Mouse (Mus musculus): ENCODE results near the gene Col8a2. TPM values are rescaled to one million over a fixed set of nuclear protein-coding genes. Genes with fewer than 3 reads are reported as not detected.
A peak's percentile ranks its signal among the peaks of the same experiment; 100 is the strongest.

The Col8a2 gene
- polyA plus RNA-seq, 1 experiment from 2014 or later, result 15.7 TPM

DNA sequence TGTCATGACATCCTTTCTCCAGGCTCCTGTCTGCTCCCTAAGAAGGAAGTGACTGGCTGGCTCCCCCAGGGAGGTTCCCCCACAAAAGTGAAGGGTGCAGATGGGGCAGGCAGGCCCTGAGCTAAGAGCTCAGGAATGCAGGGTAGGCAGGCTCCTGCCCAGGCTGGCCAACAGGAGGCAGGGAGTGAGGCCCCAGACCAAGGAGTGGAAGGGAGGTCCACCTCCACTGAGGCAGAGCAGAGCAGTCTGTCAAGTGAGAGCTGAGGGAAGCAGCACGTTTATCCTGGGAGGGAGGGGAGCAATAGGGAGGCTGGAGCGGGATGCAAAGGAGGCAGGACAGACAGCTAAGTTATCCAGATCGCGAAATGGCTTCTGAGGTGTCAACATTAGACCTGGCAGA lies 35.9 kb upstream of the Col8a2 start:
- H3K9me3 ChIP-seq (replicated peaks; ENCODE audit: control insufficient read depth, low read length), result no peaks in the 10 kb centered on the region
- no peak overlapping the region for H3K4me2 ChIP-seq (ENCODE audit: low read depth, low read length)
- no peaks in the 10 kb centered on the region; the same call in 1 of the 2 replicates for H3K36me3 ChIP-seq (replicated peaks; ENCODE audit: control insufficient read depth, insufficient read depth, low read depth, low read length)
- H3K4me3 ChIP-seq (ENCODE audit: low read depth, low read length), result no peak overlapping the region
- H3K27me3 ChIP-seq (ENCODE audit: control insufficient read depth, insufficient read depth, low read length), result no peaks in the 10 kb centered on the region
- no peak overlapping the region for H3K27ac ChIP-seq (replicated peaks; ENCODE audit: low read depth, low read length)
- 59% methylated on average over 4 of the region's 4 CpGs for WGBS
- peaks cover 20% of the 10 kb centered on the region for H3K4me1 ChIP-seq (ENCODE audit: control insufficient read depth, insufficient read depth, low read length)
- ATAC-seq (replicated peaks; ENCODE audit: insufficient number of reproducible peaks, low FRiP score, low TSS enrichment, low read depth), result no peak
- no peak overlapping the region for H3K9ac ChIP-seq (replicated peaks; ENCODE audit: low read length)
- no peak for DNase-seq (ENCODE audit: low spot score)

DNA sequence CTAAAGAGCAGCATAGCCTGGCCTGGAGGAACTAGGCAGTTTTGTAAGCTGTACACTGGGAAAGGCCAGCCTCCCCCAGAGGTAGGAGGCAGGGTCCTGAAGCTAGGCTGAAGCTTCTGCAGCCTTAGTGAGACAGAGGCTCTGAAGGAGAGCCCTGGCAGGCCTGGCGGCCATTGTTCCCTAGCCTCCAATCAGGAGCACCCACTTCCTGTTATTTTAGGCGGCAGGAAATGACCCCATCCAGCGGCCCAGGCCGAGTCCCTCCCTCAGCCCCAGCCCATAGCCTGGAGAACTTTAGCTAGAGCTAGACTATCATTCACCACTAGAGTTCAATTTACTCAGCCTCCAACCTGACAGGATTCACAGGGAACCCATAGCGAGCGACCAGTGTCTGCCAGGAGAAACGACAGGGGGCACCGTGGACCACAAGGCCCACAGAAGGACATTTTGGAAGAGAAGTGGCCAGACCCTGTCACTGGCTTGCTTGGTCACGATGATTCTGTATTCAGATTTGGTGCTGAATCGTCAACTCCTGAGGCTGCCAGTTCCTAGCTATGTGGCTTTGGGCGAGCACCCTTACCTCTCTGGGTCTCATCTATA lies 34.8 kb upstream of the Col8a2 start:
- Histone ChIP-seq H3K4me3 (ENCODE audit: low read depth, low read length) (no peak overlapping the region), H3K9ac (replicated peaks; ENCODE audit: low read length) (no peak overlapping the region; the same call in 1 of the 2 replicates), H3K27ac (replicated peaks; ENCODE audit: low read depth, low read length) (no peak overlapping the region), H3K27me3 (ENCODE audit: control insufficient read depth, insufficient read depth, low read length) (no peaks in the 10 kb centered on the region), H3K4me2 (ENCODE audit: low read depth, low read length) (no peak overlapping the region; the same call in 1 of the 2 replicates), H3K9me3 (replicated peaks; ENCODE audit: control insufficient read depth, low read length) (no peaks in the 10 kb centered on the region), H3K4me1 (ENCODE audit: control insufficient read depth, insufficient read depth, low read length) (peaks cover 20% of the 10 kb centered on the region), H3K36me3 (replicated peaks; ENCODE audit: control insufficient read depth, insufficient read depth, low read depth, low read length) (no peaks in the 10 kb centered on the region)
- DNase-seq (ENCODE audit: low spot score), result peak; percentile 51
- WGBS, result 53% methylated on average over 11 of the region's 11 CpGs
- no peak for ATAC-seq (replicated peaks; ENCODE audit: insufficient number of reproducible peaks, low FRiP score, low TSS enrichment, low read depth)

DNA sequence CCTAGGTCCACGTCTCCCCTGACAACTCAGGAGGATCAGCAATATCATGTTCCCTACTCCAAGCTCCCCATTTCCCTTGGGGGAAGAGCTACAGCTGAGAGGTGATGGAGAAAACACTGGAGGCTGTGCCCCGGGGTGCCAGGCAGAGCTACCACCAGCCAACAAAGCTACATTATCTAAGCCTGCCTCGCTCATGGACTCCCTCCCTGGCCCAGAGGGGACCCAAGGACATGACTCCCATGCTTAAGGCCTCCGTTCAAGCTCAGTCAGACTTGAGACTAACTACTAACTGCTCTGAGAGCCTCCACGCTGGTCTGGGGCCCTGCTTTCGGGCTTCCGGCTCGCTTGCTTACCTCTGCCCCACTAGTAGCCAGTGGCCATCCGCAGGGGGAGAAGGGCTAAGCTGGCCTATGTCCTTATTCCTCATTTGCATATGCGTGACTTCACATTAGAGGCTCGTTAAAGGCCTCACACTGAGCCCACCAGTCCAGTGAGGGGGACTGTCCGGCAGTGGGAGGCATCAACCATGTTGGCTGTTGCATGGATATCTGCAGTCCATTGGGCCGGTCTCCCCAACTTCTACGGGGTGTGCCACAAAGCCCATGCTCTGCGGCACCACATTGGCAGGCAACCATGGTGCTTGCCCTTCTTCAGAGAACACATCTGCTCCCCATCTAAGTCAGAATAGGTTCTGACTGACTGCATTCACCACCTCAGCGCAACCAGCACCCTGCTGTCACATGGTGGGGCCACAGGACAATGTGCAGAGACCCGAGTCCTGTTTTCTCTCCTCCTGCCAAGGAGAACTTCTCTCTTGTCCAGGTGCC lies 34.0 kb upstream of the Col8a2 start:
- ATAC-seq (replicated peaks; ENCODE audit: insufficient number of reproducible peaks, low FRiP score, low TSS enrichment, low read depth) (no peak), DNase-seq (ENCODE audit: low spot score) (no peak)
- peaks cover 25% of the 10 kb centered on the region for H3K4me1 ChIP-seq (ENCODE audit: control insufficient read depth, insufficient read depth, low read length)
- H3K4me2 ChIP-seq (ENCODE audit: low read depth, low read length), result no peak overlapping the region
- 73% methylated on average over 17 of the region's 17 CpGs for WGBS
- no peak overlapping the region for H3K27ac ChIP-seq (replicated peaks; ENCODE audit: low read depth, low read length)
- no peaks in the 10 kb centered on the region for H3K9me3 ChIP-seq (replicated peaks; ENCODE audit: control insufficient read depth, low read length)
- no peaks in the 10 kb centered on the region for H3K36me3 ChIP-seq (replicated peaks; ENCODE audit: control insufficient read depth, insufficient read depth, low read depth, low read length)
- peak overlapping the region; percentile 23 for H3K9ac ChIP-seq (replicated peaks; ENCODE audit: low read length)
- no peak overlapping the region for H3K4me3 ChIP-seq (ENCODE audit: low read depth, low read length)
- H3K27me3 ChIP-seq (ENCODE audit: control insufficient read depth, insufficient read depth, low read length), result no peaks in the 10 kb centered on the region

DNA sequence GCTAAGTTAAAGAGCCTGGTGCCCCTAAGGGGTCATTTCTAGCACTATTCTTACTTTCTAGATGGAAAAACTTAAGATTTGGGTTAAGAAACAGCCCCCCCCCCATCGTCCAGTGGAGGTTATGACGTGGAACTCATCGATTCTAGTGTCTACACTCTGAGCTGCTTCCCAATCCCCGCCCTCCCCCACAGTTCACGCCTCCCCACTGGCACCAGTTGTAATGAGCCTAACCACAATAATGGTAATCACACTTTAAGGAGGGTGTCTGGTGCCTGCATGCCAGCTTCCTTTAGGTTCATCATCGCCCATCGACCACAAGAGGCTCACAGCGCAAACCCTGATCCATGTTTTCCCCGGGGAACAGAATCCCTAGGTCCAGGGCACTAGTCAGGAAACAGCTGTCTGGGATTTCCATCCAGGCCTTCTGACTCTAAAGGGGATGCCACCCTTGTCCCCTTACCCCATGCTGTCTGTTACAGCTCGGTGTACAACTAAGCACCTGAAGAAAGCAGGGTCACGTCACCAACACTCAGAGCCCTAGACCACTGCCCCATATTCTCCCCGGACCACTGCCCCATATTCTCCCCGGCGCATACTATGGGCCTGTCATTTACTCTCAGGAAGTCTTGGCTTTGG lies 32.8 kb upstream of the Col8a2 start:
- H3K9ac ChIP-seq (replicated peaks; ENCODE audit: low read length), result no peak overlapping the region; the same call in none of the 2 replicates

DNA sequence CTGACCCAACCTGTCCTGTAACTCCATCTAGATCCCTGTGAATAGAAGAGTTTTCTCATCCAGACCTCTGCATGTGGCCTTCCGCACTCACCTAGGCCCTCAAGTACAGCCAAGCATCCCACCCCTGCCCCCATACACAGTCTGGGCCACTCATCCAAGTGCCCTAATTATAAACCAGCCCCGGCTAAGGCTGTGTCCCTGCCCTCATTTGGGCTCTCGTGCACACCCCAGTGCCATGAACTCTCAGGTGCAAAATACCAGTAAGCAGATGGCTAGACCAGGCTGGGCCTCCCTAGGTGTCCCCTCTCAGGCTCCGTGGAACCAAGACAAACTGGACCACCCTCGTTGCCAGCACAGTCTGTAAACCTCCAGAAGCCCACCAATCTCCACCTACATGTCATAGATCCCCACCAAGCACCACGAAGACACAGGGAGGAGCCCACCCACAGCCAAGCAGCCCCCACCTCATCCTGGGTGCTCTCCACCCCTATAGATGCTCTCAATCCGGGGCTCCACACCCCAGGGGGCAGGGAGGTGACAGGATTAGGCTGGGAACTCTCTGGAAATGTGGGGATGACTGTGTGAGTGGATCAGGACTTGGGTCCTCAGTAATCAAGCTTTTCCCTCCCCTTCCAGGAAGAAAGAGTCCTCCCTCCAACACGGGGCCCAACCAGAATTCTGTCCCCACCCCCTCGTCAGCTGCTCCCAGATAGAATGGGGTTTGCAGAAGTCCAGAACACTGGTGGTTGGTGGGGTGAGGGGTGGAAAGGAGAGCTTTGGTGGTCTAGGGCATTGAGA lies 32.1 kb upstream of the Col8a2 start:
- peak; percentile 47 for DNase-seq (ENCODE audit: low spot score)
- peaks cover 31% of the 10 kb centered on the region for H3K4me1 ChIP-seq (ENCODE audit: control insufficient read depth, insufficient read depth, low read length)
- peak overlapping the region; percentile 94 for H3K4me2 ChIP-seq (ENCODE audit: low read depth, low read length)
- 17% methylated on average over 9 of the region's 9 CpGs for WGBS
- no peaks in the 10 kb centered on the region for H3K27me3 ChIP-seq (ENCODE audit: control insufficient read depth, insufficient read depth, low read length)
- H3K4me3 ChIP-seq (ENCODE audit: low read depth, low read length), result peak overlapping the region; percentile 99
- ATAC-seq (replicated peaks; ENCODE audit: insufficient number of reproducible peaks, low FRiP score, low TSS enrichment, low read depth), result peak; percentile 1; the same call in 1 of the 2 replicates
- peak overlapping the region; percentile 94 for H3K27ac ChIP-seq (replicated peaks; ENCODE audit: low read depth, low read length)
- no peaks in the 10 kb centered on the region for H3K36me3 ChIP-seq (replicated peaks; ENCODE audit: control insufficient read depth, insufficient read depth, low read depth, low read length)
- peak overlapping the region; percentile 99 for H3K9ac ChIP-seq (replicated peaks; ENCODE audit: low read length)
- H3K9me3 ChIP-seq (replicated peaks; ENCODE audit: control insufficient read depth, low read length), result no peaks in the 10 kb centered on the region

More for the DNA sequence above, 32.8 kb upstream of the Col8a2 start:
- ATAC-seq (replicated peaks; ENCODE audit: insufficient number of reproducible peaks, low FRiP score, low TSS enrichment, low read depth) (no peak), DNase-seq (ENCODE audit: low spot score) (no peak)
- Histone ChIP-seq H3K4me2 (ENCODE audit: low read depth, low read length) (peak overlapping the region; percentile 94), H3K27me3 (ENCODE audit: control insufficient read depth, insufficient read depth, low read length) (no peaks in the 10 kb centered on the region), H3K36me3 (replicated peaks; ENCODE audit: control insufficient read depth, insufficient read depth, low read depth, low read length) (no peaks in the 10 kb centered on the region), H3K4me3 (ENCODE audit: low read depth, low read length) (peak overlapping the region; percentile 99), H3K27ac (replicated peaks; ENCODE audit: low read depth, low read length) (no peak overlapping the region), H3K4me1 (ENCODE audit: control insufficient read depth, insufficient read depth, low read length) (peaks cover 27% of the 10 kb centered on the region), H3K9me3 (replicated peaks; ENCODE audit: control insufficient read depth, low read length) (no peaks in the 10 kb centered on the region)
- 77% methylated on average over 14 of the region's 14 CpGs for WGBS

DNA sequence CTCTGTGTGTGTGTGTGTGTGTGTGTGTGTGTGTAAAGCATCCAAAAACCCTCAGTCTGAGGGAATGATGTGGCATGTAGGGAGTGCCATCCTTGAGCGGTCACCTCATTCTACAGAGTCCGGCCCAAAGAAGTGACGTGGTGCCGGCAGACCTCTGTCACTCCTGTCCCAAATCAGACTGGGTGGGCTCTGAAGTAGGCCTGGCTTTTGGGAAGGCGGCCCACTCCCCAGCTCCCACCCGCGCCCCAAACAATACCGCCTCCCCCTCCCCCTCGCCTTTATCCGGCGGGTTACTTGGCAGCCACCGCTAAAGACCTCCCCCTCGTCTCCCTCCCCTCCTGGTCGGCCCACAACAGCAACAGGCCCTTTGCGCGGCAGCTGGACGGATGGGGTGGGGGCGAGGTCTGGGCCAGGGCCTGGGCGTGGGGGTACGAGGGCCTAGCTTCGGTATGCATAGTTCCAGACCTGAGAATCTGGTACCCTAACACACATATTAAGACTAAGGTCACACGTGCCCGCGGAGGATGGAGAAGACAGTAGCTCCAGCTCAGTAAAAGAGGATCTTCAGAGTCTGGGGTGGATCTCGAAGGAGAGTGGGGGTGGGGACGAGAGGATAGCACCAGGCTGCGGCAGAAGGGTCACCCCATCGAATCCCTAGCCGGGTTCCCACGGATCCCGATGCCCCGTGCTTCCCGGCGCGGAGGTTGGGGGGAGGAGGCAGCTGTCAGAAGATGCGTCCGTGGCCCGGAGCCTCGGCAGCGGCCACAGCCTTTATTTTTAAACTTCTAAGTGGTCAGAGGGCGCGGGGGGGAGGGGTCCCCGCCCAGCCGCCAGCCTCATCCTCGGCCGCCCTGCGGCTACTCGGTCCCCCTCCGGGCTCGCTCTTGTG lies 31.2 kb upstream of the Col8a2 start:
- DNase-seq (ENCODE audit: low spot score) (peak; percentile 74), ATAC-seq (replicated peaks; ENCODE audit: insufficient number of reproducible peaks, low FRiP score, low TSS enrichment, low read depth) (peak; percentile 26; the same call in 1 of the 2 replicates)
- Histone ChIP-seq H3K4me1 (ENCODE audit: control insufficient read depth, insufficient read depth, low read length) (peaks cover 32% of the 10 kb centered on the region), H3K4me3 (ENCODE audit: low read depth, low read length) (peak overlapping the region; percentile 99), H3K27me3 (ENCODE audit: control insufficient read depth, insufficient read depth, low read length) (no peaks in the 10 kb centered on the region), H3K36me3 (replicated peaks; ENCODE audit: control insufficient read depth, insufficient read depth, low read depth, low read length) (no peaks in the 10 kb centered on the region), H3K4me2 (ENCODE audit: low read depth, low read length) (peak overlapping the region; percentile 94), H3K9me3 (replicated peaks; ENCODE audit: control insufficient read depth, low read length) (no peaks in the 10 kb centered on the region), H3K9ac (replicated peaks; ENCODE audit: low read length) (peak overlapping the region; percentile 99), H3K27ac (replicated peaks; ENCODE audit: low read depth, low read length) (peak overlapping the region; percentile 94)
- WGBS, result under 1% methylated on average over 50 of the region's 50 CpGs

Measured in embryonic facial prominence, embryonic 11.5 days (tissue).